Mouse (Mus musculus) frontal cortex, postnatal 10 days (tissue): ENCODE measurements around the gene Pla1a.
"Not testable (repeated sequence)": the region's sequence is repeated elsewhere in the genome, so short reads cannot be mapped to it uniquely, and the experiment has no call there.

Experiments used
- DNase-seq, 2 experiments: peaks; one replicate each; pipeline ENCODE4 v3.0.0; 2022; ENCODE audit warnings: low spot score in 2 of 2, mixed read lengths in 1 of 2

Gene Pla1a

DNA sequence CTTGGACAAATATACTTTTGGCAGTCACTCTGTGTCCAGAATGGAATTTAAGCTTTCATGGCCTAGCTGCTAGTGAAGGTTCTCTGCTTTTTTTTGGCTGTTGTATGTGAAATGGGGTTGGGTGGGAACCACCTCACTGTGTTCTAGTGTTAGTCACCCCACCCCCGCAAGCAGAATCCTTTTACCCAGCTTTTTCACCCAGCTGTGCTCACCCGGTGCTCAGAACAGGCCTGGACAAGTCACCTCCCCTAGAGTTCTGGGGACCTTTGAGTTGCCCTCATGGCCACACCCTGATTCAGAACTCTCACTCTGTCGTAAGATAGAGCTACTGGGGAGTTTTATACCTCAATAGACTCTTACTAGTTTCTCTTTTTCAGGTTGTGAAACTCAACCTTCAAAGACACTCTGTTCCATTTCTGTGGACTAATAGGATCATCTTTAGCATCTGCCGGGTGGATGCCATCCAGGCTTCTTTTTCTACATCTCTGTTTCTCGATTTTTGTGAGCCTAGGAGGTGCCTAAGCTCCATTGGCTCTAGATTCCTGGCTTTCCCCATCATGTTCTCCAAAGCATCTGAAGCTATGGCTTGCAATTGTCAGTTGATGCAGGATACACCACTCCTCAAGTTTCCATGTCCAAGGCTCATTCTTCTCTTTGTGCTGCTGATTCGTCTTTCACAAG is 25.8 kb upstream of the Pla1a start:
- DNase-seq = no peak

DNA sequence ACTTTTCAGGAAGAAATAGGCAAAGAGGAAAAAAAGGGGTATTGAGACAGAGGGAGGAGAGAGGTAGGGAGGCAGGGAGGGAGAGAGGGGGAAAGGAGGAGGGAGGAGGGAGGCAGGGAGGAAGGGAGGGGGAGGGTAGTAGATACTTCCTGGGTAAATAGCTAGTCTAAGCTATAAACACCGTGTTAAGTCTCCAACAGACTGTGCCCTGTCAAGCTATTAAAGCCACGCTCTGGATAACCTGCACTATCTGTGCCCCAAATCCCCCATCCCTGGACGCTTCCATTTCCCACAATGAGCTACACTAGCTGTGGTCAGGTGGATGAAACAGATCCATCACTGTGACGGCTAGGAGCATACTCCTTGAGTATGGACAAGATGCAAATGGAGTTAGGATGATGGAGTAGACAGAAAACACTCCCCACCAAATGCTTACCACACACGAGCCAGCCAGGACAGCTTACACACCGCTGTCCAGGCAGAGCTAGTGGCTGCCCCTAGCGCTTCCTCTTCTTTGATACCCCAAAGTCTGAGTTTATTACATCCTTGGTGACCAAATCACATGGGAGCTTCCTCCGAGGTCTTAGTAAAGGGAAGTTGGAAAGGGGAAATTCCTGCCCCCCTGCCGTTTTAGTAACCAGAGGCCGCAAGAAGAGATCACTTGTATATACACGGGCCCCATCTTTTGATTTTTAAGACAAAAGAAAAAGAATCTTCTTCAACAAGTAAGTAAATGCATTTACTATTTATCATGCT is 24.0 kb upstream of the Pla1a start:
- no peak for DNase-seq

DNA sequence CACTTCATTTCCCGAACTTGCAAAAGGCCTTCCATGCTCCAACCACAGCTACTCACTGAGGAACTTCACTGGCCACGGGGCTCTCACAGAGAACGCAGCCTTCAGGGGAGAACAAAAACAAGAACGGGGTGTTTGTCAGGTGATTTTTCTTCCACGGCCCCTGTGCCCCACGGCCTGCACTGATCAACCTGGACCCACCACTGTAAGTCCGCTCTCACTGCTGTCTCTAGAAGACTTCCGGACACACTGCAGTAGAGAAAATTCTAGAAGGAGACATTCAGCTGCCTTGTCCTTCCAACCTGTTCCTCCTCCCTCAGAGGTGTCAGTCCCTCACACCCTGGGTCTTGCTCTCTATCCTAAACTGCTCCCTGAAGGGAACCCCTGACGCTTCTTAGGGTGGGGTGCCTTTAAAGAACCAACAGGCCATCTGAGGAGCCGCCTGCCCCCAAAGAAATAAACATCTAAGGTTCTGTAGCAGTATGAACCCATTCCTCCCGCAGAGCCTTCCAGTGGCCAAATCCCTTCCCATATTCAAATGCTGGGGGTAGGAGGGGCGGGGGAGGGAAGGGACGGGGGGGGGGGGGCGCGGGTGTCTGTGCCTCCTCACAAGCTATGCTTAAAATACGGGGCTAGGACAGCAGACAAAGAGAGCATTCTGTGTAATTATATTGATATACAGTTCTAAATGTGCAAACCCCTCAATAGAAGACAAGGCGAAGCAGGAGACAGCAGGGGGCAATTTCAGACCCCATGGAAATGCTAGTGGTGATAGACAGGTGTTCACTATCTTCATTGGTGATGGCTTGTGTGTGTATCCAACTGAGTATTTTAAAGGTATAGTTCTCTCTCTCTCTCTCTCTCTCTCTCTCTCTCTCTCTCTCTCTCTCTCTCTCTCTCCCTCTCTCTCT is 22.8 kb upstream of the Pla1a start, which contains the start of gene Cd80:
Gene Cd80, plus strand, starts transcription at position 51 of the 908 bp plus-strand sequence.
- DNase-seq = no peak

DNA sequence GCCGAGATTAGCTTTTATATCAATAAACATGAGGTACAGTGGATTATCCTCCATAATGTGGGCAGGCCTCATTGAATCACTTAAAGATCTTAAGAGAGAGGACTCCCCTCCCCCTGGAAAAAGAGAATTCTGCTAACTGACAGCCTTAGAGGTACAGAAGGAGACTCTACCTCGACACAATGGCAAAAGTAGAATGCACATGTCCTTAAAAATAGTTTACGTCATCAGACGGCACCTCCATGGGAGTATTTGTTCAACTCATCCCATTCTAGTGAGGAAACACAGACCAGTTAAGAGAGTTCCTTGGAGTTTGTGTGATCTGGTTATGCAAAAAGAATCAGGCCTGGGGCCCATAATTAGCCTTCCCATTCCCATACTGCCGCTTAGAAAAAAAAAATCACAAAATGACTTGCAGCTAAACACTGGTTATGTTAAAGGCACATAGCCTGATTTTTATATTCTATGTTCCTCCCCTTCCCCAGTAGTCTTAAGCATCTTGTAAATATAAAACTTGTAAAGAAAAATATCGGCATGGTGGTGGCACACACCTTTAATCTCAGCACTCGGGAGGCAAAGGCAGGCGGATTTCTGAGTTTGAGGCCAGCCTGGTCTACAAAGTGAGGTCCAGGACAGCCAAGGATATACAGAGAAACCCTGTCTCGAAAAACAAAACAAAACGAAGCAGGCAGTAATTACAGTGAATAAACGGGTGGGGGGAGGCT is 21.7 kb upstream of the Pla1a start:
- DNase-seq = no peak

DNA sequence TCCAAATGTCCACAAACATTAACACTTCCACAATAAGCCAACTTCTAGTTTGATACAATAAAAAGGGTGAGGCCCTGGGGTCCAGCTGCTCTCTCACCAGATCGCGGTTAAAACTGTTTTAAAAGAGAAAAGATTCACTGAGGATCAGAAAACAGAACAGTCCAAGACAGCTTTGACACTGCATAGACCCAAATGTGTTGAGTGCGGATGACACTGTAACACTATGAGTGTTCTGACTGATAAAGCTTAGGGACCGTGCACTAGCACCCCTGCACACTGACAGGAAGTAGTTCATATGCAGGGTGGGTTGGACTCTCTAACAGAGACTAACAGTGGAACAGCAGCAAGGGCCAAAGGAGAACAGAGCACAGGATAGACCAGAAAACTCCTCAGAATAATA is 21.0 kb upstream of the Pla1a start:
- DNase-seq = no peak

DNA sequence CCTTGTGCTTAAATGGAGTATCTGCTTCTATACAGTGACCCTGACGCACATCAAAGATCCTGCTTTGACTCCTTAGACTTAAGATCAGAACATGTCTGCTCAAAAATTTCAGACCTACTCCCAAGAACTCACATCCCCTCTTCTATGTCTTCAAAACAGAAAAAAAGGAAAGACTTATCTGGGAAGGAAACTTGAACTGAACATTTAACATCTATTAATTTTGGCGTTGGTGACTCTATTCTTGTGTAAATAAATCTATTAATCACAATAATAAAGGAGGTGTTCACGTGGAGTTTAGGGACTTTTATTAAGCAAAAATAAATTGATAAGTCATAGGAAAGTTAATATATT is 20.2 kb upstream of the Pla1a start:
- no peak for DNase-seq

DNA sequence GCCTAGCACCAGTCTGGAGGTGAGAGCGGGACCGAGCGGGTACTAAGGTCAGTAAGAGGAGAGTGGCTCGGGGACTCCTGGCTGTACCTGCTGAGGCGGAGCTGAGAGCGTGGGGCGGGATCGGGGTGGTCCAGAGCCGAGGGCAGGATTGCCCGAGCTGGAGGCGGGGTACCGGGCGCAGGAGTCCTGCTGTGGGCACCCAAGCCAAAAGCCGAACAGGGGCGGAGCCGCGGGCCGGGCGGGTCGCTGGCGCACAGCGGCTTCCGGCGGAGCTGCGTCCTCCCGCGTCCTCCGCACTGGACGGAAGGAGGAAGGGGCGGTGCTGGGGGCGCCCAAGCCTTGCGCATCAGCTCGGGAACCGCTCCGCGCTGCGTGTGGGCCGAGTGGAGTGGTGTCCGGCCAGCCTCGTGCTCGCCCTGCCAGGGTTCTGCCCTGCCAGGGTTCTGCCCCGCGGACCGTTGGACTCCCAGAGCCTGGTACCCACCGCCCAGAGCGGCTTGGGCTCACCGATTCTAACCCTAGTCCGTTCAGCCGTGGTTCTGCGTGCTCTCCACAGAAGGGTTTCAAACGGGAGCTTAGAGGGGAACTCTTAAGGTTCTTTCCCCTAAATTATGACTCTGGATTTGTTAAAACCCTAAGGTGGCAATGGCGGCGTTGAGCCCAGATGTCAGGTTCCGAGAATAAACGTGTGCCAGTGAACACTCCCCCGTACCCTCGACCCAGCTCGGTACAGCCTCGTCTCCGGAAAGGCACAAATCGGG is 19.7 kb upstream of the Pla1a start, which contains the start of gene Adprh:
Gene Adprh, minus strand, starts transcription at position 262 of the 761 bp plus-strand sequence.
- DNase-seq = peak; percentile 83 to 89

DNA sequence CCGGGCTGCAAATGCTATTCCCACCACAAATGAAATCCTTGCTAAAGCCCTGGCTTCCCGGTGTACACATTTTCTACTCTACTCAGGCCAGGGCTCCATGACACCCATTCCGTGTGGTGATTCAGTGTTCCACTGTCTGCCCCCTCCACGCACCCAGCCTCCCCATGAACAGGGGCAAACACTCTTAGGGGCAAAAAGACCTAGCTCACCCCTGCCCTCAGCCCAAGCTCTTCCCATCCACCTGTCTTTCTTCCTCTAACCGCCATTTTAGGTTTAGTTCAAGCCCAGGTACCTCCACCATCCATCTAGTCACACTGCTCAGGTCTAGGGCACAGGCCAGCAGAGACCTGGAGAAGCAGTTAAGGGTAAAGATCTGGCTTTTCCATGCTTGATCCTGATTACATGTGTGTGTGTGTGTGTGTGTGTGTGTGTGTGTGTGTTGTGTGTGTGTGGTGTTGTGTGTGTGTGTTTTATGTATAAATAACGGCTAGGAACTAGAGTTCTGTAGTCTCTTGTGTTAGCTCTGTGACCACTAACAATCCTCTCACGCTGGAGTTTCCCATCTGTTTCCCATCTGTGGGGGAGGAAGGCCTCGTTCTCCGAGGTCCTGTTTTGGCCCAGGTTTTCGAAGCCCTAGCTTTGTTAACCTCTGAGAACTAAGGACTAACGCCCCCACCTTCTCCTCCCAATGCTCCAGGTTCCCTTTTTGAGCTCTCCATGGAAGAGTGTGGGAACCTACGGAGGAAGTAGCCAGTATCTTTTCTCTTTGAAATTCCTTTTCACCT is 18.7 kb upstream of the Pla1a start:
- DNase-seq = no peak

DNA sequence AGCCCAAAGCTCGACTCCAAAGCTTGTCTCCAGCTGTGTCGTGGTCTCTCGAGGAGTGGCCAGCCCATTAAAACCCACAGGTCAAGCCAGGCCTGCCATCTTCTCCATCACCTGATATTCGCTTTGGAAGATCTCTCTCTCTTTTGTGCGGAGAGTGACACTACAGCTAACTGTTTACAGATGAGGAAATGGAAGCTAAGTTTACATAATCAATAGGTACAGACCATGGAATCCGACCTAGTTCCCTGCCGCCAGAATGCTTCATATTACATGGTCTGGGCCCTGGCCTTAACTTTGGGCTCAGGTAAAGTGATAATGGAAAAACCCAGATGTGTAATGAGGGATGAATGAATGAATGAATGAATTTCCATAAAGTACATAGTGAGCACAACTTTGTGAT is 17.8 kb upstream of the Pla1a start:
- DNase-seq = no peak

DNA sequence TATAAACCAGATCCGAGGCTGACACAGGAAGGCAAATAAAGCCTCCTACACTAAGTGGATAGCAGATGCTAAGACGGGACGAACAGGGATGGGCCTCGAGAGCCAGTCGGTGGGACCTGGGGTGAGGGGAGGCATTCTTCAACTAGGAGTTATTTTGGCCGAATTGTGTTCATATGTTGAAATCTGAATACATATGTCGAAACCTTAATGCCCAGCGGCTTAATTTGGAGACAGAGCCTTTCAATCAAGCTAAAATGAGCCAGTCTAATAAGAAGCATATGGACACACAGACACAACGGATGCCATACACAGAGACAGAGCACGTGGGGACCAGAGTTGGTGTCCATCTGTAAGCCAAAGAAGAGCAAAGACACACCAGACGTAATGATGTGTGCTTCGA is 15.5 kb upstream of the Pla1a start:
- no peak for DNase-seq

DNA sequence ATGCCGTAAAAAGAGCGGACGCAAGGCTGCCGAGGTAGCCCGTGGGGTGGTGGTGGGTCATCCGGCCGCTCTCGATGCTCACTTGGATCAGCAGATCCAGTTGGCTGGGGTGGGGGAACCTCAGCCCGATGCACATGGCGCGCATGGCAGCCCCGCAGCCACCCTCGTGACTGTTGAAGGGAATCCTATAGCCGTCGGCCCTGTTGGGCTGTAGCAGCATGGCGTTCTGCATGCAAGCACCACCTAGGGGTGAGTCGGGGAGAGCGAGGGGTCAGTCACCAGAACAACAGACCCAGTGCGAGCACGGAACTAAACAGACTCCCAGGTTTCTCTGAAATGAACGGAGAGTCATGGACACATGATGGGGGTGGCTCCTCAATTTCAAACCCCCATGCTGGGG is 14.4 kb upstream of the Pla1a start:
- no peak for DNase-seq

DNA sequence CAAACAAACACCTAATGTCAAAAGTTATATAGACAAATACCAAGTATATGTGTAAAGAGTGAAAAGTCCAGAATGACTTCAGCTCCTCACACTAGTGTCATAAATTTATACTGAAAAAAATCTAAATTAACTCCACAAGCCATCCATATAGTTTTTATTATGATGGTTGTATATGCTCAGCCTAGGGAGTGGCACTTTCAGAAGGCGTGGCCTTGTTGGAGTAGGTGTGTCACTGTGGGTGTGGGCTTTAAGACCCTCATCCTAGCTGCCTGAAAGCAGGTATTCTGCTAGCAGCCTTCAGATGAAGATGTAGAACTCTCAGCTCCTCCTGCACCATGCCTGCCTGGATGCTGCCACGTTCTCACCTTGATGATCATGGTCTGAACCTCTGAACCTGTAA is 13.2 kb upstream of the Pla1a start:
- not testable (repeated sequence) for DNase-seq

DNA sequence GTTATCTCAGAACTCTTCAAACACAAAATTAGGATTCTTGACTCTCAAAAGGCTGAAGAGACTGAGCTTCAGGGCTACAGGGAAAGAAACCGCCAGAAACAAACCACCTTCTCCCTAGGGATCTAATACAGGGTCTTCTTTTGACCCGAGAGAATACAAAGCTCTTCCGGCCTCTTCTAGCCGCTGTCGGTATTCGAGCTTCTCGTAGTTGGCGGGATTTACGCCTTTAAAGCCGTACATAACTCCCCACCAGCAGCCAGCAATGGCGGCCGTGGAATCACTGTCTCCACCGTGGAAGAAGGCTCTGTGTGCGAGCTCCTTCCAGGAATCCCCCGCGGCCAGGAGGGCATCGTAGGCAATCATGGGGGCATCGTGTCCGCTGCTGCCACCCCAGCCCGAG is 12.6 kb upstream of the Pla1a start:
- no peak for DNase-seq

DNA sequence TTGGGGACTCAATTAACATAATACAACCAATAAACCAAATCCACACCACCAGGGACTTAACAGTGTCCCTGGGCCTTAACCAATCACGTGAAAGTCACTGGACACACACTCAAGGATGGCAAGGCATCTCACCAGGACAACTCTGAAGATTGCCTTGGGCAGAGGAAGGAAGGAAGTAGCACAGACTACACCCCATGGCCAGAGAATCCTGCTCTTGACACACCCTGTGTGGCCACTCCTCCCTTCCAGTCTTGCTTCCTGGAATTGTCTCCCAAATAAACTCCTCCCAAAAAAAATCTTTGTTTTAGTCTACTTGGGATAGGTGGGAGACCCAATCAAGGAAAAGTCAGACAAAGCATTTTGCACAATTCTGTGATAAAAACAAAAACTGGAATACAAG is 12.1 kb upstream of the Pla1a start:
- no peak for DNase-seq

DNA sequence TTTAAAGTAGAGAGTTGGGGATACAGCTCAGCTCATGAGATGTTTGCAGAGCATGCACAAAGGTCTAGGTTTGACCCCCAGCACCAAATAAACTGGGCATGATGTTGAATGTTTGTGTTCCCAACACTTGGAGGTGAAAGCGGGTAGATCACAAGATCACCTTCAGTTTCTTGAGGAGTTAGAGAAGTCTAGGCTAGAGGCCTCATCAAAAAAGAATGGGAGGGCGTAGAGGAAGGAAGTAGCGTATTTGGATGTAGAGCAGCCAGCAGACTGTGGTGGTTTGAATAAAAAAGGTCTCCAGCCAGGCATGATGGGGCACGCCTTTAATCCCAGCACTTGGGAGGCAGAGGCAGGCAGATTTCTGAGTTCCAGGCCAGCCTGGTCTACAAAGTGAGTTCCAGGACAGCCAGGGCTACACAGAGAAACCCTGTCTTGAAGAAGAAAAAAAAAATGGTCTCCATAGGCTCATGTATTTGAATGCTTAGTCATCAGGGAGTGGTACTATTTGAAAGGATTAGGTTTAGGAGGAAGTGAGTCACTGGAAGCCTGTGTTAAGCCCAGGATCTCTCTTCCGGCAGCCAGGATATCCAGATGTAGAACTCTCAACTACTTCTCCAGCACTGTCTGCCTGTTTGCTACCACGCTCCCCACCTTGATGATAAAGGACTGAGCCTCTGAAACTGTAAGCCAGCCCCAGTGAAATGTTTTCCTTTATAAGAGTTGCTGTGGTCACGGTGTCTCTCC is 10.9 kb upstream of the Pla1a start:
- DNase-seq = no peak

DNA sequence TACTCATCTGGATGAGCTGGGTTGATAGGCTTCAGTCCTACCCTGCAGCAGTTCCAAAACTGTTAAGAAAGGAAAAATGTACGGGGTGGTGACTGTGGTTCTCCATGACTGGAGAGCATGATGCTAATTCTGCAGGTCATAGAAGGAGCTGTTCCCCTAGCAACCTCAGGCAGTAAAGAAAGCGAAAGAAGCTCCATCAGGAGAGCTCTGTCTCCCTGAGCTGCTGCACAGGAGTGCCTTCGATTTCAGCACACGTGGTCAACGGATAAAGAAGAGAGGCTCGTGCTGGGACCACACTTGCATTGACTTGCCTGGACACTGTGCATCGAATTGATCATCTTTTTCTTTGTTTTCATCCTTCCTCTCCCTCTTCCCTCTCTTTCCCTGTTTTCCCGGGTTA is 9.3 kb upstream of the Pla1a start:
- no peak for DNase-seq

DNA sequence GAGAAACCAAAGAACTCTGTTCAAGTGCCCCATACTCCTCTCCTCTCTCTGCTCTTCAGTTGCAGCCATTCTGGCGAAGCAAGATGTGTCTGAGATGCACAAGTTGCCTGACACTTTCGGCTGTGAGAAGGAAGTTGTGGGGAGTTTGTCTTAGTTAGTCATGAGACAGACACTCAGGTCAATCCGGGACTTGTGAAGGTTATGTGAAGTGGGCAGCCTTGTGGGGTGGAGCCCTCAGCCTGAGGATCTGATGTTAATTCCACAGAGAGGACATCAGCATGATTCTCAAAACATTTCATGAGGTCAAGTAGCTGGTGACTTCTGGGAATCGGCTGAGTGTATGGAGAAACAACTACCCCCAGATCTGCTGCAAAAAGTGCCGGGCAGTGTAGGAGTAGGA is 8.7 kb upstream of the Pla1a start:
- no peak for DNase-seq

DNA sequence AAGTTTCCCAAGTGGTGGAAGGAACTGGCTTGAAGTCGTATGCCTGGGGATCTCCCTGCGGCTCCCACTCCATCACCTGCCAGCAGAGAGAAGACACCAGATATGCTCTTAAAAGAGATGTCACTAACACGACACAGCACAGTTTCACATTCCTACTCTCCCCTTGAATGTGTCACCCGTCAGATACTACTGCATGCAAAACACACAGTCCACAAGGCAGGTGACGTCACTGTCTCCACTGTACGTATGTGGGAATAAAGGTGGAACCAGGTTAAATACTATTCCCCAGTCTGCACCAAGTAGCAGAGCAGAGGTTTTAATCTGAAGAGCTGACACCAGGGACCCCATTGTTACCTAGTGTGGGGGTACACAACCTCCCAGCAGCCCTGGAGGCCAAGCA is 7.5 kb upstream of the Pla1a start:
- no peak for DNase-seq

DNA sequence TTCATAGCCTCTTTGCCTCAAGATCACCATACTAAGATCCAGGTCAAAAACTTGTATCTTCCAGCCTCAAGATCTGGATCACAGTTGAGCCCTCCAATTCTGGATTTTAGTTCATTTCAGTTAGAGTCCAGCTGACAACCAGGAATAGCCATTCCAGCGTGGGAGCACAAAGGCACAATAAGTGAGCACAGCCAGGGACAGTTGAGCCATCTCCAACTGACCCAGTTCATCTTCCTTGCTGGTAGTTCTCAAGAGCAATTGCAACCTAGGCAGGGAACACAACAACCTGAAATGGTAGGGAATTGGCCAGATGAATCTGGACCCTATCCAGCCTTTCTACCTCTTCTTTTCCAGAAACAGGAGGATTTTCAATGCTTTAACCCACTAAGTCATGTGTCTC is 6.2 kb upstream of the Pla1a start:
- no peak for DNase-seq
